Mouse (Mus musculus) lung, postnatal 25 days (tissue): ENCODE measurements around the gene Eif3j1.

Experiments used
- DNase-seq: peaks from one replicate; pipeline ENCODE4 v3.0.0; 2022; ENCODE audit warnings: low spot score

The Eif3j1 gene

GRCm38 (mm10) chr2:122102070-122102469, 73.7 kb downstream of the Eif3j1 start:
- DNase-seq, result no peak
